Mouse (Mus musculus): ENCODE data around the gene Postn. TPM values are rescaled to one million over a fixed set of nuclear protein-coding genes. Genes with fewer than 3 reads are reported as not detected.

Postn gene
- polyA plus RNA-seq, 1 experiment = 34.4 TPM

- TF ChIP-seq POLR2A (IDR thresholded peaks at IDR 0.05; ENCODE audit: borderline replicate concordance, control insufficient read depth, low read depth, low read length) = no peak
- no peak for TF ChIP-seq CTCF (IDR thresholded peaks at IDR 0.05; ENCODE audit: control insufficient read depth, insufficient read depth, low read length)
- Histone ChIP-seq H3K4me1 (ENCODE audit: control insufficient read depth, insufficient read depth, low read length) (no peaks in the 10 kb centered on the region), H3K4me3 (replicated peaks; ENCODE audit: control insufficient read depth, low read depth, low read length) (no peak overlapping the region), H3K27ac (ENCODE audit: control insufficient read depth, insufficient read depth, low read depth, low read length, poor library complexity) (no peak overlapping the region)
- WGBS = 84% methylated on average over 2 of the region's 2 CpGs
Measured at GRCm38 (mm10) chr3:54421666-54422065, 60.8 kb downstream of the Postn start.

GRCm38 (mm10) chr3:54424146-54424545 lies 63.2 kb downstream of the Postn start:
- Histone ChIP-seq H3K27ac (ENCODE audit: control insufficient read depth, insufficient read depth, low read depth, low read length, poor library complexity) (no peak overlapping the region), H3K4me3 (replicated peaks; ENCODE audit: control insufficient read depth, low read depth, low read length) (no peak overlapping the region), H3K4me1 (ENCODE audit: control insufficient read depth, insufficient read depth, low read length) (no peaks in the 10 kb centered on the region)
- TF ChIP-seq CTCF (IDR thresholded peaks at IDR 0.05; ENCODE audit: control insufficient read depth, insufficient read depth, low read length) (no peak), POLR2A (IDR thresholded peaks at IDR 0.05; ENCODE audit: borderline replicate concordance, control insufficient read depth, low read depth, low read length) (no peak)
- WGBS = 71% methylated on average over 4 of the region's 4 CpGs

GRCm38 (mm10) chr3:54431663-54432062 lies 70.8 kb downstream of the Postn start:
- Histone ChIP-seq H3K4me3 (replicated peaks; ENCODE audit: control insufficient read depth, low read depth, low read length) (no peak overlapping the region), H3K4me1 (ENCODE audit: control insufficient read depth, insufficient read depth, low read length) (no peaks in the 10 kb centered on the region), H3K27ac (ENCODE audit: control insufficient read depth, insufficient read depth, low read depth, low read length, poor library complexity) (no peak overlapping the region)
- 92% methylated on average over 4 of the region's 4 CpGs for WGBS
- TF ChIP-seq CTCF (IDR thresholded peaks at IDR 0.05; ENCODE audit: control insufficient read depth, insufficient read depth, low read length) = no peak
- TF ChIP-seq POLR2A (IDR thresholded peaks at IDR 0.05; ENCODE audit: borderline replicate concordance, control insufficient read depth, low read depth, low read length) = no peak

GRCm38 (mm10) chr3:54432167-54432566 lies 71.3 kb downstream of the Postn start:
- Histone ChIP-seq H3K4me1 (ENCODE audit: control insufficient read depth, insufficient read depth, low read length) (no peaks in the 10 kb centered on the region), H3K4me3 (replicated peaks; ENCODE audit: control insufficient read depth, low read depth, low read length) (no peak overlapping the region), H3K27ac (ENCODE audit: control insufficient read depth, insufficient read depth, low read depth, low read length, poor library complexity) (no peak overlapping the region)
- no peak for TF ChIP-seq CTCF (IDR thresholded peaks at IDR 0.05; ENCODE audit: control insufficient read depth, insufficient read depth, low read length)
- no peak for TF ChIP-seq POLR2A (IDR thresholded peaks at IDR 0.05; ENCODE audit: borderline replicate concordance, control insufficient read depth, low read depth, low read length)
- 75% methylated on average over 6 of the region's 6 CpGs for WGBS

- Histone ChIP-seq H3K4me3 (replicated peaks; ENCODE audit: control insufficient read depth, low read depth, low read length) (no peak overlapping the region), H3K27ac (ENCODE audit: control insufficient read depth, insufficient read depth, low read depth, low read length, poor library complexity) (no peak overlapping the region), H3K4me1 (ENCODE audit: control insufficient read depth, insufficient read depth, low read length) (no peaks in the 10 kb centered on the region)
- 82% methylated on average over 4 of the region's 4 CpGs for WGBS
- TF ChIP-seq CTCF (IDR thresholded peaks at IDR 0.05; ENCODE audit: control insufficient read depth, insufficient read depth, low read length) (no peak), POLR2A (IDR thresholded peaks at IDR 0.05; ENCODE audit: borderline replicate concordance, control insufficient read depth, low read depth, low read length) (no peak)
Measured at GRCm38 (mm10) chr3:54432605-54433004, 71.7 kb downstream of the Postn start.

GRCm38 (mm10) chr3:54434571-54434970 lies 73.7 kb downstream of the Postn start:
- no peak for TF ChIP-seq POLR2A (IDR thresholded peaks at IDR 0.05; ENCODE audit: borderline replicate concordance, control insufficient read depth, low read depth, low read length)
- TF ChIP-seq CTCF (IDR thresholded peaks at IDR 0.05; ENCODE audit: control insufficient read depth, insufficient read depth, low read length) = no peak
- Histone ChIP-seq H3K4me1 (ENCODE audit: control insufficient read depth, insufficient read depth, low read length) (no peaks in the 10 kb centered on the region), H3K27ac (ENCODE audit: control insufficient read depth, insufficient read depth, low read depth, low read length, poor library complexity) (no peak overlapping the region), H3K4me3 (replicated peaks; ENCODE audit: control insufficient read depth, low read depth, low read length) (no peak overlapping the region)
- WGBS = 82% methylated on average over 6 of the region's 6 CpGs

- H3K27ac ChIP-seq (ENCODE audit: control insufficient read depth, insufficient read depth, low read depth, low read length, poor library complexity) = no peak overlapping the region
- H3K4me1 ChIP-seq (ENCODE audit: control insufficient read depth, insufficient read depth, low read length) = no peaks in the 10 kb centered on the region
- no peak for TF ChIP-seq POLR2A (IDR thresholded peaks at IDR 0.05; ENCODE audit: borderline replicate concordance, control insufficient read depth, low read depth, low read length)
- H3K4me3 ChIP-seq (replicated peaks; ENCODE audit: control insufficient read depth, low read depth, low read length) = no peak overlapping the region
- 10% methylated on average over 1 of the region's 1 CpGs for WGBS
Measured at GRCm38 (mm10) chr3:54436373-54436964, 75.6 kb downstream of the Postn start.

Other genes starting within 250 kb of the Postn start
- not detected in 2 replicates for gene Trpc4, start 205.1 kb upstream of the Postn start, polyA plus RNA-seq (2011; ENCODE audit: insufficient read depth, insufficient read length, low replicate concordance, missing spikeins)

All from bone marrow, adult 2 months (tissue).